Mouse (Mus musculus) adrenal gland, adult 8-10 months (tissue): Measurements from ENCODE around the gene Arrb1. TPM values are rescaled to one million over a fixed set of nuclear protein-coding genes. Genes with fewer than 3 reads are reported as not detected.

Experiments
- DNase-seq: peaks from one replicate; pipeline ENCODE4 v3.0.0; 2022
- total RNA-seq, 4 experiments: library from RNA; stranded (reverse); gene quantifications; 2 replicates each; pipeline ENCODE4 v1.2.4; 2022

The Arrb1 gene
- total RNA-seq, 4 experiments from 2014 or later, result 59.8 to 82.0 (median 64.7) TPM

GRCm38 (mm10) chr7:99538421-99538820, 3.2 kb downstream of the Arrb1 start:
- DNase-seq, result no peak

DNA sequence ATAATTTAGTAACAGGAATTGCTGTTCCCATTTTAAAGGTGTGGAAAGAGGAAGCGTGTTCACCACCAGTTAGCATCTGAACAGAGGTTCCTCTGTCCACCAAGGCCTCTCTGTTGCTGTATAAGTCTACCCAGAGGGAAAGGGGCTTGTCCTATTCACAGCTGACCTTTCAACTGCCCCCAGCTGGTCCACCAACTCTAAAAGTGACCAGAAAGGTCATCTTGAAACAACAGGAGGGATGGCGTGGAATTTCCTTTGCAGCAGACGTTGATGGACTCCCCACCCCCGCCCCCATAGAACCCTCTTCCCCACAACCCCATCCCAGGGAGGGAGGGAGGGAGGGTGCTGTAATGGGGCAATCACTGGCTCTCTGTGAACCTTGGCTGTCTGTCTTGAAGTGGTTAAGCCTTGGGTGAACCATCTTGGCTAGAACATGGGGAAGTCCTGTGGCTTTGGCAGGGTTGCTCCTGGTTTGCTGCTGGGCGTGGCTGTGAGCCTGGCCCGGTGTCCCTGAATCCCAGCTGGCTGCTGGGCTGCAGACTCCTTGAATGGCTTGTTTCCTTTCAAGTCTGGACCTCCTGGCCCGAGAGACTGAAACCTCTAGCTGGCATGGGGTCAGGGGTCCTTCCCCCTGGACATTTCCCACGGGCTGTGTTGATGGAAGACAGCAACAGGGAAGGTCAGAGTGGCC, 4.1 kb downstream of the Arrb1 start:
- peak; percentile 68 for DNase-seq

- DNase-seq, result no peak
Measured at GRCm38 (mm10) chr7:99540016-99540415, 4.8 kb downstream of the Arrb1 start.

GRCm38 (mm10) chr7:99541204-99541603, 5.9 kb downstream of the Arrb1 start:
- DNase-seq, result no peak

DNA sequence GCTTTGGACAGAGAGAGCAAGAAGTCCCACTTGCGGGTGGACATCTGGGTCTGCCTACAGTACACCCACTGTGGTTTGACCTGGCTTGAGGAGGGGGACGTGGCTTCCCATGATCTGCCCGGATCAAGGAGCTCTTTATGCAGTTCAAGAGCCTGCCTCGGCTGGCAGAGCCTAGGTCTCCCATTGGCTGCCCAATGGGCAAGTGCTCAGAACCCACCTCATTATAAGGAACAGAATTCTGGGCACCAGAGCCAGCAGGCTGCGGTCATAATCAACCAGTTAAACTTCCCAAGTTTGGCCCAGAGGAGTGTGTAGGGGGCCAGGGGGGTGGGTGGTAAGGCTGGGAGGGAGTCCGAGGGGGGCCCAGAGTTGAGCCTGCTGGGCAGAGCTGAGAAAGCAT, 9.0 kb downstream of the Arrb1 start:
- peak; percentile 1 for DNase-seq

- peak; percentile 69 for DNase-seq
Measured at GRCm38 (mm10) chr7:99545885-99546745, 10.8 kb downstream of the Arrb1 start.

GRCm38 (mm10) chr7:99547584-99548487, 12.6 kb downstream of the Arrb1 start:
- no peak for DNase-seq

DNA sequence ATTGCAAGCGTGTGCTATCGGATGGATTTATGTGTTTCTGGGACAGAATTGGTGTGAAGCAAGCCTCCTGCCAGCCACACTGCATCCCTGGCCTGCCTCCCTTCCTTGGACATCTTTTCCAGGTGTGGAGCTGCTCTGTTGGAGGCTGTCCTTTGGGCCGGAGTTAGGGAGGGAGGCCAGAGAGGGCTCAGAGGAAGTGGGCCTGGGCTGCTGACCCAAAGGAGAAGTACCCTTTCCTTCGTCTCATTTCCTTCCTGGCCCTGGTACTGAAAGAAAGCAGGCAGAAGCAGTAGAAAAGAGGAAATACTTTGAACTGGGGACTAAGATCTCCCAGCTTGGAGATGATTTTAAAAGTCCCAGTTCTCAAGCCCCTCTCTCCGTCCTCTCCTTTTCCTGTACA, 14.4 kb downstream of the Arrb1 start:
- DNase-seq, result no peak

GRCm38 (mm10) chr7:99551623-99552022, 16.4 kb downstream of the Arrb1 start:
- no peak for DNase-seq

- DNase-seq, result no peak
Measured at GRCm38 (mm10) chr7:99553222-99553884, 18.1 kb downstream of the Arrb1 start.

GRCm38 (mm10) chr7:99553885-99554269, 18.6 kb downstream of the Arrb1 start:
- DNase-seq, result no peak

DNA sequence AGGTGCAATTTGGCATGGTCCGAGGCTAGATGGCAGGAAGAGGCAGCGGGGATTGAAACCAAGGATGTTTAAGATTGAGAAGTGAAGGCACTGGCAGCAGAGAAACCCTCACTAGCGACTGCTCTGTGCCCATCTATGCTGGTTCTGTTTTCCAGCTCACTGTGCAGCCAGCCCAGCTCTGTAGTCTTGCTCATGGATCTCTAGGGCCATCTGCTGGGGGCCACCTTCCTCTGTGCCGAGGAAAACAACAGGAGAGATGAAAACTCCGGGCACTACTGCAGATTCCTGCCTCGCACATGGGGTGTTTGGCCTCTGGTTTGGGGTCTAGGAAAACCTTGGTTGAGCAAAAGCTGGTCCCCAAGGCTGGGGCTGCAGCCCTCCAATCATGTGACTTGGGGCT, 20.6 kb downstream of the Arrb1 start:
- DNase-seq, result peak; percentile 55

- no peak for DNase-seq
Measured at GRCm38 (mm10) chr7:99559091-99559490, 23.8 kb downstream of the Arrb1 start.

GRCm38 (mm10) chr7:99562478-99562877, 27.2 kb downstream of the Arrb1 start:
- DNase-seq, result no peak

DNA sequence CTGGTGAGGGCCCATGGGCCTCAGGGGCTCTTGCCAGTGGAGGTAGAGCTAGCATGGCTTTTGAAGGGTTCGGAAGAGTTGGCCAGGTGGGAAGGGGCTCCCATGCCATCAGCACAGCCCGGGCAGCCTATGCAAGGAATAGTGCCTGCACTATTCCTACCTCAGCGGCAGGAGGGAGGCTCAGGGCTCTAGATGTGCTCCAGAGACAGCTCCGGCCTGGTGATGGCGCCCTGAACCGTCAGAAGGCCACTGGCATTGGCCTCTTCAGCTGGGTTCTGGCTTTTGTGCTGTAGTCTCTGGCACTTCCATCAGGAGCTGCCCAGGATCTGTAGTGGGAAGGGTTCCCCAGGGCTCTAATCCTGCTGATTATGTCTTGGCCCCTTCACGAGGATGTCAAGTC, 28.0 kb downstream of the Arrb1 start:
- DNase-seq, result no peak

- DNase-seq, result no peak
Measured at GRCm38 (mm10) chr7:99565325-99565881, 30.1 kb downstream of the Arrb1 start.

GRCm38 (mm10) chr7:99570680-99571079, 35.4 kb downstream of the Arrb1 start:
- DNase-seq, result no peak

- no peak for DNase-seq
Measured at GRCm38 (mm10) chr7:99572931-99573330, 37.7 kb downstream of the Arrb1 start.

GRCm38 (mm10) chr7:99573351-99573750, 38.1 kb downstream of the Arrb1 start:
- no peak for DNase-seq

DNA sequence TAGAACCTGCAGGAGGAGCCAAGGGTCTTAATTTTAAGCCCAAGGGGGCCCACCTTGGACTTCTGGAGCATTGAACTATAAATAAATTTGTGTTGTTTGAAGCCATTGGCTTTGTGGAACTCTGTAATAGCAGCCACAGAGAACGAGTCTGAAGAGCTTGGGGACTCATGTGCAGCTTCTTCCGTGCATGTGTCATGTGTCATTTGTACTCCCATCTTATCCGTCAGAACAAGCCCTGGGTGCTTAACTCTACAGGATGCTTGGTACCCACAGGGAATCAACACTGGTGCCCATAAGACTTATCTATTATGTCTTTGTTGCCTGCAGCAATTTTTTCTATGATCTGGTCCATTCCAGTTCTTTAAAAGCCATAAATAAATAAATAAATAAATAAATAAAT, 43.0 kb downstream of the Arrb1 start:
- no peak for DNase-seq

DNA sequence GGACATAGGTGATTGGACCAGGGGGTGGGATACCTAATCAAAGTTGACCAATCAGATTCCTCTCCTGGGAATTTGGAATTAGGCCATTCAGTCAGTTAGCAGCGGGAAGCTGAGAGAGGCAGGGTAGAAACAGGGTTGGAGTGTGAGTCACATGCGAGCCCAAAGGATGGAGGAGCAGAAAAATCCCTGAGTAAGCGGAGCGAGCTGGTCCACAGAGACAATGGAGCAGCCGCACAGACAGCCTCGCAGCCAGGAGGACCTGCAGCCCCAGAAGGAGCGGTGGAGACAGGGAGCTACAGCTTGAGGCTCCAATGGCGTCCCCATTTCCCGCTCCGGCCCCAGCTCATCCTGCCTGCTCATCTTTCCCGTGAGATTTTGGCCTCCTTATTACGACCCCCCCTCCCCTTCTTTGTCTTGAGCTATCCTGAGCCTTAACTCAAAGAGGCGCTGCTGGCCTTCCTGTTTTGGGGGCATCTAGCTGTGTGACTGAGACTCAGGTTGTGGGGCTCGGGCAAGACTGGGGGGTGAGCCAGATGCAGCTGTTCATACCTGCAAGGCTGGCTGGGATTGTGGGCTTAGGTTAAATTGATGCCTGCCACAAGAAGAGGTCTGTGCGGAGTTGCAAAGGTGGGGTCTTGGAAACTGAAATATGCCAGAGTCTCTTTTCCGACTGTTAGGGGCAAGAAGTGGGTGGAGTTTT, 44.4 kb downstream of the Arrb1 start:
- DNase-seq, result no peak
